Mouse (Mus musculus) stomach, adult 2 months (tissue): ENCODE measurements around the gene Lnx1. TPM values are rescaled to one million over a fixed set of nuclear protein-coding genes. Genes with fewer than 3 reads are reported as not detected.

Source experiments
- polyA plus RNA-seq: library from polyadenylated mRNA; depleted of rRNA; stranded (reverse); fragments of >200 nt; gene quantifications from 2 replicates; pipeline ENCODE4 v1.2.3, GENCODE M21; 2012; rRNA removed

Lnx1 gene
- 5.9 and 6.3 TPM in 2 replicates for polyA plus RNA-seq

DNA sequence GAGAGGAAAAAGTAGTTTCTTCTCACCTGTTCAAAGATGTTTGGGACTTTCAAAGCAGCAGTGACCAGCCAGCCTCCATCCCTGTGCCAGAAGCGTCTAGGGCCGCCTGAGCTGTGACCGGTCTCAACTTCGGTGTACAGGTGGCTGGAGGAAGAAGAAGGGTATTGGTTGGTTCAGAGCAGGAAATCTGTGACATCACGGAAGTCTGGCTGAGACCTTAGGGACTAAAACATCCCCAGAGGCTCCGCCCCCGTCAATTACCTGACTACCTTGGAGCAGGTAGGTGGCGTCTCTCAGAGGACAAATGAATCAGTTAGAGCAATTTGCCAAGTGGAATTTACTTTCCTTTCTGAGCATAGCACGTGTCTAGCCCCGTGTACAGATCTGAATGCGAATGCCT, at the start of gene Lnx1:
TSS of gene Lnx1 (minus strand) at position 147 of the 400 bp plus-strand sequence.

Other genes with a start within 250 kb of the Lnx1 start
- gene Scfd2, start 171.2 kb downstream of the Lnx1 start, polyA plus RNA-seq, result 5.3 and 7.0 TPM in 2 replicates
- gene Fip1l1, start 167.5 kb downstream of the Lnx1 start, polyA plus RNA-seq, result 6.9 and 8.3 TPM in 2 replicates